Mouse (Mus musculus): ENCODE data around the gene Mcidas.

- no peak for TF ChIP-seq CTCF (conservative IDR thresholded peaks at IDR 0.05 in 1 of 2, IDR thresholded peaks at IDR 0.05 in 1 of 2; ENCODE audit: low read depth in 2 of 2, low read length in 2 of 2)
- no peak for TF ChIP-seq RAD21 (IDR thresholded peaks at IDR 0.05; ENCODE audit: low read depth, low read length)
- TF ChIP-seq RCOR1 (conservative IDR thresholded peaks at IDR 0.05; ENCODE audit: low read depth, low read length): no peak
- no peak for TF ChIP-seq BHLHE40 (IDR thresholded peaks at IDR 0.05; ENCODE audit: low read depth, low read length)
Observed at GRCm38 (mm10) chr13:113032831-113033230, 39.2 kb downstream of the Mcidas start.

All from CH12.LX (cell line).